Mouse (Mus musculus): Measurements from ENCODE around the gene Alkbh6. TPM values are rescaled to one million over a fixed set of nuclear protein-coding genes. Genes with fewer than 3 reads are reported as not detected.
A peak's percentile ranks its signal among the peaks of the same experiment; 100 is the strongest.

Alkbh6 gene
- polyA plus RNA-seq (2011; ENCODE audit: insufficient read depth, insufficient read length, low read depth, missing spikeins) = 25.3 and 29.5 TPM in 2 replicates

GRCm38 (mm10) chr7:30308076-30309005 is at the start of gene Alkbh6:
Alkbh6 (plus strand) TSS chr7:30308717.
- Histone ChIP-seq H3K27ac (ENCODE audit: insufficient read depth, low read length) (no peak within 1 kb of the TSS), H3K9ac (ENCODE audit: low read depth, poor library complexity, severe bottlenecking) (peak within 1 kb of the TSS; percentile 75), H3K9me3 (replicated peaks; ENCODE audit: control insufficient read depth, insufficient read depth, low read length, poor library complexity, severe bottlenecking) (no peaks in the 10 kb centered on the region), H3K36me3 (ENCODE audit: control insufficient read depth, insufficient read depth, low read length, poor library complexity, severe bottlenecking) (no peaks in the 10 kb centered on the region), H3K4me1 (ENCODE audit: control insufficient read depth, insufficient read depth, low read length) (peaks cover 2% of the 10 kb centered on the region), H3K27me3 (ENCODE audit: control insufficient read depth, insufficient read depth, low read length, poor library complexity, severe bottlenecking) (no peaks in the 10 kb centered on the region), H3K4me3 (ENCODE audit: low read depth, low read length) (peak within 1 kb of the TSS; percentile 89)
- TF ChIP-seq EP300 (IDR thresholded peaks at IDR 0.05; ENCODE audit: insufficient read depth, low read depth, low read length) = no peak
- peak; percentile 94 for TF ChIP-seq POLR2A (IDR thresholded peaks at IDR 0.05; ENCODE audit: insufficient read depth, low read length)

- no peak overlapping the region for H3K27ac ChIP-seq (ENCODE audit: insufficient read depth, low read length)
- H3K4me1 ChIP-seq (ENCODE audit: control insufficient read depth, insufficient read depth, low read length) = peaks cover 2% of the 10 kb centered on the region
- no peak overlapping the region for H3K9ac ChIP-seq (ENCODE audit: low read depth, poor library complexity, severe bottlenecking)
- no peak overlapping the region for H3K4me3 ChIP-seq (ENCODE audit: low read depth, low read length)
- H3K27me3 ChIP-seq (ENCODE audit: control insufficient read depth, insufficient read depth, low read length, poor library complexity, severe bottlenecking) = no peaks in the 10 kb centered on the region
- H3K36me3 ChIP-seq (ENCODE audit: control insufficient read depth, insufficient read depth, low read length, poor library complexity, severe bottlenecking) = peaks cover 28% of the 10 kb centered on the region
- TF ChIP-seq POLR2A (IDR thresholded peaks at IDR 0.05; ENCODE audit: insufficient read depth, low read length) = no peak
- no peak for TF ChIP-seq EP300 (IDR thresholded peaks at IDR 0.05; ENCODE audit: insufficient read depth, low read depth, low read length)
- no peak for TF ChIP-seq CTCF (IDR thresholded peaks at IDR 0.05; ENCODE audit: low read depth, low read length)
- H3K9me3 ChIP-seq (replicated peaks; ENCODE audit: control insufficient read depth, insufficient read depth, low read length, poor library complexity, severe bottlenecking) = no peaks in the 10 kb centered on the region
These were observed 43.5 kb upstream of the Alkbh6 start for GRCm38 (mm10) chr7:30265041-30265440.

DNA sequence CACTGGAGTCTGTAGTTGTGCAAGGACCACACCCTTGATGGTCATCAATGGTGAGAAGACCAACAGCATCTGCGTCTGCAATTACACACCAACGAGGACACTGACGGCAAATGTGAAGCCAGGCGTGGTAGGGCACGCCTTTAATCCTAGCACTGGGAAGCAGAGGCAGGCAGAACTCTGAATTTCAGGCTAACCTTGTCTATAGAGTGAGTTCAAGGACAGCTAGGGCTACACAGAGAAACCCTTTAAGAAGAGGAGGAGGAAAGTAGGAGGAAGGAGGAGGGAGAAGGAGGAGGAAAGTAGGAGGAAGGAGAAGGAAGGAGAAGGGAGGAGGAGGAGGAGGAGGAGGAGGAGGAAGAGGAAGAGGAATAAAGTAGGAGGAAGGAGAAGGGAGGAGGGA is 43.0 kb upstream of the Alkbh6 start:
- Histone ChIP-seq H3K4me1 (ENCODE audit: control insufficient read depth, insufficient read depth, low read length) (peaks cover 2% of the 10 kb centered on the region), H3K9ac (ENCODE audit: low read depth, poor library complexity, severe bottlenecking) (no peak overlapping the region), H3K27me3 (ENCODE audit: control insufficient read depth, insufficient read depth, low read length, poor library complexity, severe bottlenecking) (no peaks in the 10 kb centered on the region), H3K9me3 (replicated peaks; ENCODE audit: control insufficient read depth, insufficient read depth, low read length, poor library complexity, severe bottlenecking) (no peaks in the 10 kb centered on the region), H3K4me3 (ENCODE audit: low read depth, low read length) (no peak overlapping the region), H3K27ac (ENCODE audit: insufficient read depth, low read length) (no peak overlapping the region), H3K36me3 (ENCODE audit: control insufficient read depth, insufficient read depth, low read length, poor library complexity, severe bottlenecking) (peaks cover 32% of the 10 kb centered on the region)
- TF ChIP-seq POLR2A (IDR thresholded peaks at IDR 0.05; ENCODE audit: insufficient read depth, low read length) (no peak), CTCF (IDR thresholded peaks at IDR 0.05; ENCODE audit: low read depth, low read length) (no peak), EP300 (IDR thresholded peaks at IDR 0.05; ENCODE audit: insufficient read depth, low read depth, low read length) (no peak)

DNA sequence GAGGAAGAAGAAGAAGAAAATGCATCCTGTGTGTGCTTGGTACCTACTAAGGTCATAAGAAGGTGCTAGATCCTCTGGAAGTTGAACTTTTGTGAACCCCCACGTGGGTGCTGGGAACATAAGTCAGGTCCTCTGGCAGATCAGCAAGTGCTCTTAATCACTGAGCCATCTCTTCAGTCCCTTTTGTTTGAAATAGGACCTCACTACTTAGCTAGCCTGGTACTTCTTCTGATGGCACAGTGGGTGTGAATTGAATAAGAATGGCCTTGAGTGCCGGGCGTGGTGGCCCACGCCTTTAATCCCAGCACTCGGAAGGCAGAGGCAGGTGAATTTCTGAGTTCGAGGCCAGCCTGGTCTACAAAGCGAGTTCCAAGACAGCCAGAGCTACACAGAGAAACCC is 42.6 kb upstream of the Alkbh6 start:
- Histone ChIP-seq H3K4me1 (ENCODE audit: control insufficient read depth, insufficient read depth, low read length) (peaks cover 2% of the 10 kb centered on the region), H3K9ac (ENCODE audit: low read depth, poor library complexity, severe bottlenecking) (no peak overlapping the region), H3K9me3 (replicated peaks; ENCODE audit: control insufficient read depth, insufficient read depth, low read length, poor library complexity, severe bottlenecking) (no peaks in the 10 kb centered on the region), H3K27ac (ENCODE audit: insufficient read depth, low read length) (no peak overlapping the region), H3K4me3 (ENCODE audit: low read depth, low read length) (no peak overlapping the region), H3K36me3 (ENCODE audit: control insufficient read depth, insufficient read depth, low read length, poor library complexity, severe bottlenecking) (peaks cover 31% of the 10 kb centered on the region), H3K27me3 (ENCODE audit: control insufficient read depth, insufficient read depth, low read length, poor library complexity, severe bottlenecking) (no peaks in the 10 kb centered on the region)
- TF ChIP-seq CTCF (IDR thresholded peaks at IDR 0.05; ENCODE audit: low read depth, low read length) = no peak
- no peak for TF ChIP-seq POLR2A (IDR thresholded peaks at IDR 0.05; ENCODE audit: insufficient read depth, low read length)
- TF ChIP-seq EP300 (IDR thresholded peaks at IDR 0.05; ENCODE audit: insufficient read depth, low read depth, low read length) = peak; percentile 55; the same call in 1 of the 2 replicates

- Histone ChIP-seq H3K36me3 (ENCODE audit: control insufficient read depth, insufficient read depth, low read length, poor library complexity, severe bottlenecking) (peaks cover 24% of the 10 kb centered on the region), H3K27me3 (ENCODE audit: control insufficient read depth, insufficient read depth, low read length, poor library complexity, severe bottlenecking) (no peaks in the 10 kb centered on the region), H3K27ac (ENCODE audit: insufficient read depth, low read length) (no peak overlapping the region), H3K9ac (ENCODE audit: low read depth, poor library complexity, severe bottlenecking) (no peak overlapping the region), H3K4me1 (ENCODE audit: control insufficient read depth, insufficient read depth, low read length) (peaks cover 2% of the 10 kb centered on the region), H3K4me3 (ENCODE audit: low read depth, low read length) (no peak overlapping the region), H3K9me3 (replicated peaks; ENCODE audit: control insufficient read depth, insufficient read depth, low read length, poor library complexity, severe bottlenecking) (no peaks in the 10 kb centered on the region)
- no peak for TF ChIP-seq CTCF (IDR thresholded peaks at IDR 0.05; ENCODE audit: low read depth, low read length)
- TF ChIP-seq EP300 (IDR thresholded peaks at IDR 0.05; ENCODE audit: insufficient read depth, low read depth, low read length) = no peak
- TF ChIP-seq POLR2A (IDR thresholded peaks at IDR 0.05; ENCODE audit: insufficient read depth, low read length) = no peak
These were observed 41.7 kb upstream of the Alkbh6 start for GRCm38 (mm10) chr7:30266780-30267179.

DNA sequence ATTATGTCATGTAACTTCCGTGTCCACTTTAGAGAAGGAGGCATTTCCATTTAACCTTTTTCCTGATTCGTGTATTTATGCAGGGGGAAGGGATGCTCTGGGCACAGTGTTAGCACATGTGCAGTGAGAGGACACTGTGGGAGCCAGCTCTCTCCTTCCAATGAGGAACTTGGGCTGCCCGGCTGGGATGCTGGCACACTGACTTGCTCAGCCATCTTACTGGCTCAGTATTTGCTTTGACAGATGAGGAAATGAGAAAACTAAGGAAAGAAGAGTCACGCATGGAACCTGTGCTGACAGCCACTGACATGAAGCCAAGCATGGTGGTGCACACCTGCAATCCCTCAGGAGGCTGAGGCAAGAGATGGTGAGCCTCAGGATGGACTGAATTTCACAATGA is 38.9 kb upstream of the Alkbh6 start:
- peaks cover 2% of the 10 kb centered on the region for H3K4me1 ChIP-seq (ENCODE audit: control insufficient read depth, insufficient read depth, low read length)
- H3K9ac ChIP-seq (ENCODE audit: low read depth, poor library complexity, severe bottlenecking) = no peak overlapping the region
- no peak overlapping the region for H3K27ac ChIP-seq (ENCODE audit: insufficient read depth, low read length)
- H3K4me3 ChIP-seq (ENCODE audit: low read depth, low read length) = no peak overlapping the region
- no peaks in the 10 kb centered on the region for H3K27me3 ChIP-seq (ENCODE audit: control insufficient read depth, insufficient read depth, low read length, poor library complexity, severe bottlenecking)
- TF ChIP-seq CTCF (IDR thresholded peaks at IDR 0.05; ENCODE audit: low read depth, low read length) (no peak), POLR2A (IDR thresholded peaks at IDR 0.05; ENCODE audit: insufficient read depth, low read length) (no peak), EP300 (IDR thresholded peaks at IDR 0.05; ENCODE audit: insufficient read depth, low read depth, low read length) (no peak)
- H3K9me3 ChIP-seq (replicated peaks; ENCODE audit: control insufficient read depth, insufficient read depth, low read length, poor library complexity, severe bottlenecking) = no peaks in the 10 kb centered on the region
- H3K36me3 ChIP-seq (ENCODE audit: control insufficient read depth, insufficient read depth, low read length, poor library complexity, severe bottlenecking) = peaks cover 18% of the 10 kb centered on the region
